Mouse (Mus musculus) spleen, adult 18-20 months (tissue): ENCODE results near the gene Grin2a.
A peak's percentile ranks its signal among the peaks of the same experiment; 100 is the strongest.

Source experiments
- DNase-seq, 2 experiments: peaks; one replicate each; pipeline ENCODE4 v3.0.0; 2022; ENCODE audit warnings: mixed read lengths in 2 of 2

Grin2a gene

GRCm38 (mm10) chr16:9994951-9995813, at the start of gene Grin2a:
Gene Grin2a (minus strand): TSS chr16:9995560.
- DNase-seq = no peak

- no peak for DNase-seq
Observed at GRCm38 (mm10) chr16:10035582-10036215, 40.3 kb upstream of the Grin2a start.

GRCm38 (mm10) chr16:10033416-10033979, 38.1 kb upstream of the Grin2a start:
- no peak for DNase-seq

- no peak for DNase-seq
Observed at GRCm38 (mm10) chr16:10031891-10032290, 36.5 kb upstream of the Grin2a start.

- no peak for DNase-seq
Observed at GRCm38 (mm10) chr16:10026741-10027140, 31.4 kb upstream of the Grin2a start.

DNA sequence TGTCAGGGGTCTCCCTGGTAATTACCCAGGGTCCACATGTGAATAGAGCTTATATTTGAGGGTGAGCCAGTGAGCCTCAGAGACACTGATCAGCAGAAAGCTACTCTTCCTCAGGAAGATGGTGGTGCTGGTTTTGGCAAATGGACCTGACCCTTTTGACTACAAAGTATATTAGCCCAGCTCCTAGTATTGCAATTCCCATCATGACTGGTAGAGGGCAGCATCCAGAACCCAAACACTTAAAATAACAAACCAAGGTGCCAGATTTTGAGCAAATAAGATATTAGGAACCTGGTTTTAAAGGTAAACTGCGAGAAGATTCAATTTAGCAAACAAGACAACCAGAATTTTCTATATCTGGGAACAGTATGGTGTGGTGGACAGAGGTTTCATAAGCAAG, 14.4 kb upstream of the Grin2a start:
- DNase-seq = no peak

- no peak for DNase-seq
Observed at GRCm38 (mm10) chr16:10005606-10006005, 10.2 kb upstream of the Grin2a start.

DNA sequence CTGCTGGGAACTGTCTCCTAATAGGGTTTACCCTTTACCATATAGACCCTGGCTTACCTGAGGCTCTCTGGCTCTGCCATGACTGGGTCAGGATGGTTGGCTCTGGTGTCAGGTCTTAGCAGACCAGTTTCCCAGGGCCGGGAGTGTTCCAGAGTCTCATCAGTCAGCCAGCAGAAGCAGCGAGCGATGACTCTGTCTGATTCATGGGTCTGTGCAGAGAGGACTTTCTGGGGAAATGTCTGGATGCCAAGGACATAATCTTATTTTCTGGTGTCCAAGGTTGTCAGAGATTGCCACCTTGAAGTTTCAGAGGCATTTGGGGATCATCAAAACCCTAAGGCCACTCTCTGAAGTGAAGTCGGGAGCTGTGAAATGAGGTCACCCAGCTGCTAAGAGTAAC, 8.7 kb upstream of the Grin2a start:
- DNase-seq = no peak

DNA sequence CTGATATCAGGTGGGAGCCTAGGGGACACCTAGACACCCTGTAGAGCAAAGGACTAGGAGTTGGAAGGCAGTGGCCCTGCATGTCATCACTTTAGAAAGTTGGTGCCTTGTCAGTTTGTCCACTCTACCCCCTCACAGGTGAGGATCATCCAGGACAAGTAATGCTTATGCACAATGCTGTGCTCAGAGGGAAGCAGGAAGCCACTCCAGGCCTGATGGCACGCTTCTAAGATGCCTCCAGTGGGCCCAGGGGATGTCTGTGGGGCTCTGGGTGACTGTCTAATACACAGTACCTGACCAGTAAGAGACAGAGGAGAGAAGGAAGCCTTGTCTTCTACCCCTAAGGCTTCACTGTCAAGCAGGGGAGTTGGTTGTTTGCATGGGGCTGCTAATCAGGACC, 7.6 kb upstream of the Grin2a start:
- no peak for DNase-seq

- no peak for DNase-seq
Observed at GRCm38 (mm10) chr16:10001601-10002000, 6.2 kb upstream of the Grin2a start.

DNA sequence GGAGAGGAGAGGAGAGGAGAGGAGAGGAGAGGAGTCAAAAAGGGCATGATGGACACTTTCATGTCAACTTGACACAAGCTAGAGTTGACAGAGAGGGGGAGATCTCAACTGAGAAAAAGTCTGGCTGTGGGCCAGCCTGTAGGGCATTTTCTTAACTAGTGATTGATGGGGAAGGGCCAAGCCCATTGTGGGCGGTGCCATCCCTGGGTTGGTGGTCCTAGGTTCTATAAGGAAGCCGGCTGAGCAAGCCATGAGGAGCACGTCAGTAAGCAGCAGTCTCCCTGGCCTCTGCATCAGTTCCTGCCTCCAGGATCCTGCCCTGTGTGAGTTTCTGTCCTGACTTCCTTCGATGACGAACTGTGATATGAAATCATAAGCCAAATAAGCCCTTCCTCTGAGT, 4.6 kb upstream of the Grin2a start:
- DNase-seq = no peak

- DNase-seq = no peak
Observed at GRCm38 (mm10) chr16:9997931-9998330, 2.6 kb upstream of the Grin2a start.

DNA sequence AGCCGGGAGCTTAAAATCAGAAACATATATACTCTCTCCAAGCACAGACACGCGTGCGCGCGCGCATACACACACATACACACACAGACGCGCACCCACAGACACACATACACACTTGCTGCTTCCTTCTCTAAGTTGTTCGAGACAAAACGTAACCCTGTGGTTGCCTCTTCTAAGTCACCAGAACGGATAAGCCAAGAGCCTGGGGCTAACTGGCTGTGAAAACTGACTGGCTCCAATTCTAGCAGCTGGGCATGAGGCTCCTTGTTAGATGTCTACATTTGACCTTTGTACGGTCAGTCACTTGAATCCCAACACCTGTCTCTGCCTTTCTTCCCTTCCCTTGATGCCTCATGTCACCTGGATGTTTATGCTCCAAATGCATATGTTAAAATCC, 452 bp upstream of the Grin2a start:
- DNase-seq = no peak

- no peak for DNase-seq
Observed at GRCm38 (mm10) chr16:9994041-9994950, 1.1 kb downstream of the Grin2a start.

DNA sequence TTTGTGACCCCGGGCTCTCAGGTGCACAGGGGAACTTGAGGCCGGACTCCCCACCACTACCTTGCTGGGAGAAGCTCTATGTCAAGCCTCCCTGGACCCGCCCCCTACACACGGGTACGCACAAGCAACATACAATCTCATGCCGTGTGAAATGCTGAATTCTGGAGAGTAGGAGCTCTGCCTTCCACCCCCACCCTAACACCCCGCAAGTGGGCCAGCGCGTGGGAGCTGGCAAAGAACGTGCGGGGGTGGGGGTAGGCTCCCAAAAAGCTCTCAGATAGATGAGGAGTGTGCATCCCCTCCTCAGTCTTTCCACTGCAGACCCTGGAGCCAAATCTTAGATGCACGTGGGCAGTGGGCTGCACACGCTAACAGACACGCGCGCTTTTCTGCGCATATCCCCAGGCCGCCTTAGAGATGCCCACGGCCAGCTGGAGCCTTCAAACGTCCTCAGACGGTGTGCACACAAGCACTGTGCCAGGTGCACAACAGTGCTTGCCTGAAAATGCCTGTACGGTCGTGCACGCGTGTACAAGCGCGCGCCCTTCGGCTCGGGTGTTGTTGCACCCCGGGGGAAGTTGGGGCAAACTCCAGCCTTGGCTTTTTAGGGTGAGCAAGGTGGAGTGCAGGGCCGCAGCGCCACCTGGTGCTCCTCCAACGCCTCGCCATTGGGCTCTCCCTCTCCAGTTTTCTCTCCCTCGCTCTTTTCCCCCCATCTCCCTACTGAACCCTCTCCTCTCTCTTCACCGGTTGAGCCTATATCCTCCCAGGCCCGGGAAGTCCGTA, 1.9 kb downstream of the Grin2a start:
- peak in 1 of 2 experiments; percentile 7 for DNase-seq

DNA sequence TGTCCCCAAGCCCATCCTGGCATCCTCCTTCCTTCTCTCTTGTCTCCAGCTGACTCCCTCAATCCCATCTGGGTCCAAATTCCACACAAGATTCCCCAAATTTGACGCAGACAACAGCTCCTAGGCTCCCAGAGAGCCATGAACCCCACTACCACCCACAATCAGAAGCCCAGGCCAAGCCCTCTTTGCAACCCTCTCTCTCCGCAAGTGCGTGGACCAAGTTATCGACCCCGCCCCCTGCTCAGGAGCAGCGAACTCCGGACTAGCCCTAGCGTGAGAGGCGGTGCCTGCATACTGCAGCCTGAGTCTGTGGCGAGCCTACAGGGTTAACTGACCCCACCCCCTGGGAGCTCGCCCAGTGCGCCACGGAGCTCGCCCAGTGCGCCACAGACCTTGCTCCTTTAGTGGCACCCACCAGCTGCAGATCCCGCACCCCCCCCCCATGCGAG, 2.6 kb downstream of the Grin2a start:
- DNase-seq = no peak

- DNase-seq = no peak
Observed at GRCm38 (mm10) chr16:9992076-9992772, 3.1 kb downstream of the Grin2a start.

GRCm38 (mm10) chr16:9985041-9985440, 10.3 kb downstream of the Grin2a start:
- no peak for DNase-seq

GRCm38 (mm10) chr16:9980641-9981040, 14.7 kb downstream of the Grin2a start:
- DNase-seq = no peak

DNA sequence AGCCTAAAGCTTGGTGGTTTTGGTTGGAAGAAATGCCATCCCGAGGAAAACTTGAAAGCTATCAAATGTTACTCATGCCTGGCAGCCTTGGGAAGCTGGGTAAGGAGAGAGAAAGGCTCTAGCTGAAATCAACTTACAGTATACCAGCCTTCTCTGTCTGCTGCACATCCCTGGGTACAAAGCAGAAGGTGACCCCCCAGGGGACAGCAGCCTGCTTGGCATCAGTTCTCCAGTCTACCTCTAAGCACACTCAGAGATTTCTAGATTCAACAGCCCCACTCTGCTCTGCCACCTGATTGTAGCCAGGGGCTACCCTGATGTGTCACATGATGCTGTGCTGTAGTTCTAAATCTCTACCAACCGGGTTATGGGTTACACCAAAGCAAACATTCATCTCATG, 17.2 kb downstream of the Grin2a start:
- DNase-seq = no peak

DNA sequence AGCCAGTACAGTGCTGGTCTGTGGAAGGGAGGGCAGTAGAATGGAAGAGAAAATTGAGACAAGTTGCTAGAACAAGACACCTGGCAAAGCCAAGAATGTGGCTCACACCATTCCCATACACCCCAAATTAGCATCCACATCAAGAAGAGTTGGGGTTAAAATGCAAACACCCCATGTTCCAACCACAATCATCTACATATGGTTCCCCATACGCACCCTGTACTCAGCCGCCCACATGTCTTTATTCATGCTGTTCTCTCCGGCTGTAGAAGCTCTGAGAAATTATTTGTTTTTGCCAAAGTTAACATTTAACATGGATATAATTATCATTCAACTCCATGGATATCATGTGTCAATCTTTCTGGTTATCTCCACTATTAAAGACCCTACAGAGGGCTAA, 22.7 kb downstream of the Grin2a start:
- DNase-seq = no peak
